Mouse (Mus musculus): ENCODE results near the gene Igfbp6.

GRCm38 (mm10) chr15:102133314-102133713 is 10.8 kb upstream of the Igfbp6 start:
- TF ChIP-seq CTCF (conservative IDR thresholded peaks at IDR 0.05; ENCODE audit: insufficient read depth, insufficient read length, low read depth, low read length), result no peak
- no peak for TF ChIP-seq POLR2A (IDR thresholded peaks at IDR 0.05; ENCODE audit: low read depth, low read length)
